Mouse (Mus musculus) midbrain, embryonic 14.5 days (tissue): ENCODE measurements around the gene Rai2. TPM values are rescaled to one million over a fixed set of nuclear protein-coding genes. Genes with fewer than 3 reads are reported as not detected.
"Not testable (repeated sequence)": the region's sequence is repeated elsewhere in the genome, so short reads cannot be mapped to it uniquely, and the experiment has no call there.

Experiments
- ATAC-seq: fragments of 200-750 bp; cut with Nextera tagmentation; 2 replicates; pipeline ENCODE4 v1.8.0; 2017; ENCODE audit warnings: moderate number of reproducible peaks, moderate library complexity; ENCODE audit not compliant: low FRiP score, low TSS enrichment
- DNase-seq: peaks from one replicate; pipeline ENCODE4 v3.0.0-alpha.2; 2015
- H3K27ac ChIP-seq: fragments of 300-500 bp; sonication (generic); replicated peaks from 2 replicates; pipeline ENCODE4 v1.5.1; 2014; ENCODE audit warnings: mild to moderate bottlenecking, low read depth, low read length, moderate library complexity
- H3K27me3 ChIP-seq: fragments of 300-500 bp; sonication (generic); 2 replicates; pipeline ENCODE4 v1.6.1; 2014; ENCODE audit warnings: low read length, control low read depth, mixed read lengths; ENCODE audit not compliant: control insufficient read depth, insufficient read depth
- H3K36me3 ChIP-seq: fragments of 300-500 bp; sonication (generic); 2 replicates; pipeline ENCODE4 v1.6.1; 2014; ENCODE audit warnings: low read length, control low read depth; ENCODE audit not compliant: control insufficient read depth, insufficient read depth
- H3K4me1 ChIP-seq: fragments of 300-500 bp; sonication (generic); 2 replicates; pipeline ENCODE4 v1.6.1; 2014; ENCODE audit warnings: mild to moderate bottlenecking, antibody characterized with exemption, low read length, control low read depth; ENCODE audit not compliant: control insufficient read depth, insufficient read depth
- H3K4me2 ChIP-seq: fragments of 300-500 bp; sonication (generic); 2 replicates; pipeline ENCODE4 v1.6.1; 2014; ENCODE audit warnings: mild to moderate bottlenecking, low read length, moderate library complexity
- H3K4me3 ChIP-seq: fragments of 300-500 bp; sonication (generic); replicated peaks from 2 replicates; pipeline ENCODE4 v1.5.1; 2014; ENCODE audit warnings: low read depth, low read length
- H3K9ac ChIP-seq: fragments of 300-500 bp; sonication (generic); replicated peaks from 2 replicates; pipeline ENCODE4 v1.6.1; 2014; ENCODE audit warnings: mild to moderate bottlenecking, low read length, moderate library complexity
- H3K9me3 ChIP-seq: fragments of 300-500 bp; sonication (generic); 2 replicates; pipeline ENCODE4 v1.6.1; 2016; ENCODE audit warnings: low read length, control low read depth, mixed read lengths; ENCODE audit not compliant: control insufficient read depth
- WGBS: fragments of 180-500 bp; shearing (Covaris S2); extraction: QIAGEN DNeasy Blood & Tissue Kit; methylation state at CpG from one replicate; pipeline ENCODE4 v1.1.7; 2014; 5-methylcytosine and 5-hydroxymethylcytosine counted together
- polyA plus RNA-seq: library from polyadenylated mRNA; unstranded; fragments of >200 nt; fragmentation: Nextera tagmentation; extraction: Ambion mirVana; gene quantifications from 2 replicates; pipeline ENCODE4 v1.2.1, GENCODE M21; 2014

Rai2 gene
- polyA plus RNA-seq, 1 experiment from 2014 or later, result 16.6 TPM

- no peak for ATAC-seq
- no peaks in the 10 kb centered on the region for H3K9me3 ChIP-seq
- no peaks in the 10 kb centered on the region for H3K36me3 ChIP-seq
- DNase-seq, result no peak
- H3K4me3 ChIP-seq, result no peak overlapping the region
- no peak overlapping the region for H3K27ac ChIP-seq
- 69% methylated on average over 2 of the region's 2 CpGs for WGBS
- no peak overlapping the region for H3K9ac ChIP-seq
- no peaks in the 10 kb centered on the region for H3K27me3 ChIP-seq
- no peaks in the 10 kb centered on the region for H3K4me1 ChIP-seq
- H3K4me2 ChIP-seq, result no peak overlapping the region
Measured at GRCm38 (mm10) chrX:161753514-161753913, 36.6 kb downstream of the Rai2 start.

- DNase-seq (peak; percentile 56), ATAC-seq (peak; percentile 46; the same call in 1 of the 2 replicates)
- H3K4me1 ChIP-seq, result no peaks in the 10 kb centered on the region; the same call in 1 of the 2 replicates
- no peaks in the 10 kb centered on the region for H3K36me3 ChIP-seq
- no peak overlapping the region for H3K9ac ChIP-seq
- no peak overlapping the region for H3K4me3 ChIP-seq
- 31% methylated on average over 12 of the region's 12 CpGs for WGBS
- no peak overlapping the region for H3K27ac ChIP-seq
- no peaks in the 10 kb centered on the region for H3K9me3 ChIP-seq
- H3K27me3 ChIP-seq, result peaks cover under 1% of the 10 kb centered on the region; the same call in 1 of the 2 replicates
- H3K4me2 ChIP-seq, result no peak overlapping the region
Measured at GRCm38 (mm10) chrX:161776321-161776962, 59.6 kb downstream of the Rai2 start.

- no peak; the same call in 1 of the 2 replicates for ATAC-seq
- Histone ChIP-seq H3K4me3 (no peak overlapping the region), H3K9ac (no peak overlapping the region), H3K4me1 (no peaks in the 10 kb centered on the region; the same call in 1 of the 2 replicates), H3K9me3 (no peaks in the 10 kb centered on the region), H3K27me3 (peaks cover 5% of the 10 kb centered on the region; the same call in 1 of the 2 replicates), H3K36me3 (no peaks in the 10 kb centered on the region), H3K27ac (no peak overlapping the region), H3K4me2 (no peak overlapping the region)
- no peak for DNase-seq
- 81% methylated on average over 6 of the region's 6 CpGs for WGBS
Measured at GRCm38 (mm10) chrX:161780321-161781034, 63.6 kb downstream of the Rai2 start.

GRCm38 (mm10) chrX:161790182-161790581, 73.3 kb downstream of the Rai2 start:
- no peak overlapping the region for H3K9ac ChIP-seq
- peak; percentile 62 for DNase-seq
- no peaks in the 10 kb centered on the region for H3K27me3 ChIP-seq
- no peak overlapping the region for H3K4me3 ChIP-seq
- 30% methylated on average over 6 of the region's 6 CpGs for WGBS
- peak; percentile 34; the same call in 1 of the 2 replicates for ATAC-seq
- no peak overlapping the region for H3K4me2 ChIP-seq
- no peaks in the 10 kb centered on the region for H3K9me3 ChIP-seq
- H3K27ac ChIP-seq, result no peak overlapping the region
- no peaks in the 10 kb centered on the region for H3K36me3 ChIP-seq
- H3K4me1 ChIP-seq, result no peaks in the 10 kb centered on the region

- ATAC-seq, H3K4me1 ChIP-seq, H3K4me3 ChIP-seq, H3K9me3 ChIP-seq, H3K9ac ChIP-seq, H3K27me3 ChIP-seq, H3K36me3 ChIP-seq, H3K4me2 ChIP-seq, H3K27ac ChIP-seq: not testable (repeated sequence)
- 17% methylated on average over 2 of the region's 2 CpGs for WGBS
- peak; percentile 82 for DNase-seq
Measured at GRCm38 (mm10) chrX:161826186-161826585, 109.3 kb downstream of the Rai2 start.
